Mouse (Mus musculus): ENCODE measurements at regions not wholly inside any gene's neighbourhood (a gene's known extent, or its start where the extent isn't known, plus 50 kb on each side); places are given as distances from the start of the nearest gene placed in this dataset.
A peak's percentile ranks its signal among the peaks of the same experiment; 100 is the strongest.

DNA sequence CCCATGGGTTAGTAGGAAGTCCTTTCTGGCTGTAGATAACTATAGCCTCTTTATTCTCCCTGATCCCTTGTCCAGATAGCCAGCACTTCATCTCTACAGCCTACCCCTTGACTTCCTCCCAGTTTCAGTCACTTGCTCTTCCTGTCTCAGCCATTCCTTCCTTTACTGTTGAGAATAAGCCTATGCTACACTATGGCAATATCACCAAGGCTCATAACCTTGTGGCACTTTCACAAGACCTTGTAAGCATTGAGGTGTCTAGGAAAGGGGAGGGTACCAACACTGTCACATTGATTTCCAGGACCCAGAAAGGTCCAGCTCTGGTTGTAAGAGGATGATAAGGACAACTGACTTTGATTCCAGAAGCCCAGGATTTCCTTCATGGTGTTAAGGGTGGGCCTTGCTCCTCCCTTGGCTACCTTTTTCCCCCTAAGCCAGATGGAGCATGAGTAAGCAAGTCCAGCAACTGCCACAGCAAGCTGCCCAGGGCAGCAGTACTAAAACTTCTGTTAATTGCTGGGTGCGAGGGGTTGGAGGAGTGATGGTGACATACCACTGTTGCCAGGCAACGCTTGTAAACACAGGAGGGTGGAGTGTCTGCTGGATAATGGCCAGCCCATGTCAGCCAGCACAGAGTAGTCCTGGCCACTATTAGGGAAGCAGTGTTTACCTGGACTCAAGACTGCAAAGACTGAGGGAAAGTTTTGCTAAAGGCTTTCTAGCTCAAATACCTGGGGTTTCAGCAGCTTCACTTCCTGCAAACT lies 75.7 kb downstream of the Ankrd16 start:
- H3K4me2 ChIP-seq = no peak overlapping the region
- H3K27ac ChIP-seq (ENCODE audit: low read depth, low read length) = no peak overlapping the region
- H3K4me1 ChIP-seq (replicated peaks; ENCODE audit: control insufficient read depth, insufficient read depth, low read length) = no peaks in the 10 kb centered on the region
- no peaks in the 10 kb centered on the region for H3K27me3 ChIP-seq (replicated peaks; ENCODE audit: control insufficient read depth, insufficient read depth, low read length)
- no peak overlapping the region for H3K9ac ChIP-seq (ENCODE audit: low read depth, low read length)
- no peak overlapping the region for H3K4me3 ChIP-seq (ENCODE audit: low read depth, low read length)
- DNase-seq (ENCODE audit: low spot score) = no peak
- H3K36me3 ChIP-seq (ENCODE audit: control insufficient read depth, insufficient read depth, low read length) = no peaks in the 10 kb centered on the region
- H3K9me3 ChIP-seq (ENCODE audit: control insufficient read depth, low read length) = no peaks in the 10 kb centered on the region
- peak; percentile 63 for ATAC-seq (replicated peaks; ENCODE audit: low FRiP score)
- WGBS = 26% methylated on average over 2 of the region's 2 CpGs

DNA sequence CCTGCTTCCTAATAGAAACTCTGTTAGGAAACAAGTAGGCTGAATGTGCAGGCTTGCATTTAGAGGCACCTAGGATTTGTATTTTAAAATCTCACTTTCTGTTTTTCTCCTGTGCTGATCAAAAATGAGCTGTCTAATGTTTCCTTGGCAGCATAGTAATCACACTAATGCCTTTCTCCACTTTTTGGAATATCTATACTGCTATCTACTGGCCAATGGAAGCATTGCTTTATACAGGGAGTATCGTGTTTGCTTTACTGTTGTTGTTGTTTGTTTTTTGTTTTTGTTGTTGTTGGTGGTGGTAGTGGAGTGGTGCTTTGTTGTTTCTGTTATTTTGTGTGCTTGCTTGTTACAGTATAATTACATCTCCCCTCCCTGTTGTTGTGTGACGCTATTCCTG lies 92.3 kb downstream of the Ankrd16 start:
- H3K9me3 ChIP-seq (ENCODE audit: control insufficient read depth, low read length) = peaks cover 1% of the 10 kb centered on the region; the same call in 1 of the 2 replicates
- no peak overlapping the region for H3K4me2 ChIP-seq
- H3K4me3 ChIP-seq (ENCODE audit: low read depth, low read length) = no peak overlapping the region
- H3K36me3 ChIP-seq (ENCODE audit: control insufficient read depth, insufficient read depth, low read length) = no peaks in the 10 kb centered on the region
- DNase-seq (ENCODE audit: low spot score) (no peak), ATAC-seq (replicated peaks; ENCODE audit: low FRiP score) (no peak)
- 35% methylated on average over 2 of the region's 2 CpGs for WGBS
- no peak overlapping the region for H3K27ac ChIP-seq (ENCODE audit: low read depth, low read length)
- H3K9ac ChIP-seq (ENCODE audit: low read depth, low read length) = no peak overlapping the region
- no peaks in the 10 kb centered on the region for H3K27me3 ChIP-seq (replicated peaks; ENCODE audit: control insufficient read depth, insufficient read depth, low read length)
- H3K4me1 ChIP-seq (replicated peaks; ENCODE audit: control insufficient read depth, insufficient read depth, low read length) = no peaks in the 10 kb centered on the region

DNA sequence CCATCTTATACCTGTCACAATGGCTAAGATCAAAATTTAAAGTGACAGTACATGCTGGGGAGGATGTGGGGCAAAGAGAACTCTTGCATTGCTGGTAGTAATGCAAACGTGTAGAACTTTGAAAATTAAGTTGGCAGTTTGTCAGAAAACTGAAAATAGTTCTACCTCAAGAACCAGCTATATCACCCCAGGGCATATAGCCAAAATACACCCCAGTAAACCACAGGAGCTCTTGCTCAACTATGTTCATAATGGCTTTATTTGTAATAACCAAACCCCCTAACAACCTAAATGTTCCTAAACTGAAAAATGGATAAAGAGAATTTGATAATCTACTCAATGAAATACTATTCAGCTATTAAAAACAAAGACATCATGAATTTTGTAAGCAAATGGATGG lies 102.3 kb downstream of the Ankrd16 start:
- peaks cover 1% of the 10 kb centered on the region; the same call in 1 of the 2 replicates for H3K9me3 ChIP-seq (ENCODE audit: control insufficient read depth, low read length)
- 21% methylated on average over 1 of the region's 1 CpGs for WGBS
- no peak overlapping the region for H3K27ac ChIP-seq (ENCODE audit: low read depth, low read length)
- no peaks in the 10 kb centered on the region for H3K36me3 ChIP-seq (ENCODE audit: control insufficient read depth, insufficient read depth, low read length)
- ATAC-seq (replicated peaks; ENCODE audit: low FRiP score) = no peak
- no peaks in the 10 kb centered on the region for H3K4me1 ChIP-seq (replicated peaks; ENCODE audit: control insufficient read depth, insufficient read depth, low read length)
- H3K27me3 ChIP-seq (replicated peaks; ENCODE audit: control insufficient read depth, insufficient read depth, low read length) = no peaks in the 10 kb centered on the region
- no peak for DNase-seq (ENCODE audit: low spot score)
- no peak overlapping the region for H3K9ac ChIP-seq (ENCODE audit: low read depth, low read length)
- H3K4me3 ChIP-seq (ENCODE audit: low read depth, low read length) = no peak overlapping the region
- H3K4me2 ChIP-seq = no peak overlapping the region

DNA sequence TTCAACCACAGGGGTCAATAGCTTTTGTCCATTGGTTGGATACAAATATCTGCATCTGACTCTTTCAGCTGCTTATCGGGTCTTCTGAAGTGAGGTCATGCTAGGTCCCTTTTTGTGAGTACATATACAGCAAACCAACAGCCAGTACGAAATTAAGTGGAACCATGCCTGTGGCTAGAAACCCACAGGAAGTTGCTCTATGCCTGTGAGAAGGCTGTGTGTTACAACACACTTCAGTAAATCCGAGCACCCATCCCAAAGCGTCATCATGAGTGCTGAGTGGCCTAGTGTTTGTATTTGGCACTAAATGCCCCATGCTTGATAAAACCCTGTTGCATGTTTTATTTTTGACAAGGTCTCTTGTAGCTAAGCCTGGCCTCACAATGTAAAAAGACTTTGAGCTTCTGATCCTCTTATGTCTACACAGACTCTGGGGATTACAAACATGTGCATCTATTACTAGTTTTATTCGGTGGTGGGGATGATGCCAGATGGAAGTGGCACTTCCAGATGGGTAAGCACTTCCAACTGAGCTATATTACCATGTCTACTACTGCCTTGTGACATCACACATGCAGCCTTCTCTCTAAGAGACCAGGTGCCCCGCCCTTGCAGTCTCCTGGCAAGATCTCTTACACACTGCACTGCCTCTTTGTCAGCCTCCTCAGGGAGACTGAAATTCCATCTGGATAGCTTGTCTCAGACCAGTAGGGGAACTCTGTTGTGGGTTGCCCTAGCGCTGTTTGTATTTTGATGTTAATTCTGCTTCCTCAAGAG lies 117.3 kb downstream of the Ankrd16 start:
- ATAC-seq (replicated peaks; ENCODE audit: low FRiP score) = no peak
- Histone ChIP-seq H3K4me2 (no peak overlapping the region), H3K4me1 (replicated peaks; ENCODE audit: control insufficient read depth, insufficient read depth, low read length) (no peaks in the 10 kb centered on the region), H3K27ac (ENCODE audit: low read depth, low read length) (no peak overlapping the region), H3K4me3 (ENCODE audit: low read depth, low read length) (no peak overlapping the region), H3K9me3 (ENCODE audit: control insufficient read depth, low read length) (no peaks in the 10 kb centered on the region), H3K27me3 (replicated peaks; ENCODE audit: control insufficient read depth, insufficient read depth, low read length) (no peaks in the 10 kb centered on the region), H3K9ac (ENCODE audit: low read depth, low read length) (no peak overlapping the region), H3K36me3 (ENCODE audit: control insufficient read depth, insufficient read depth, low read length) (no peaks in the 10 kb centered on the region)
- 60% methylated on average over 7 of the region's 7 CpGs for WGBS
- DNase-seq (ENCODE audit: low spot score) = no peak

DNA sequence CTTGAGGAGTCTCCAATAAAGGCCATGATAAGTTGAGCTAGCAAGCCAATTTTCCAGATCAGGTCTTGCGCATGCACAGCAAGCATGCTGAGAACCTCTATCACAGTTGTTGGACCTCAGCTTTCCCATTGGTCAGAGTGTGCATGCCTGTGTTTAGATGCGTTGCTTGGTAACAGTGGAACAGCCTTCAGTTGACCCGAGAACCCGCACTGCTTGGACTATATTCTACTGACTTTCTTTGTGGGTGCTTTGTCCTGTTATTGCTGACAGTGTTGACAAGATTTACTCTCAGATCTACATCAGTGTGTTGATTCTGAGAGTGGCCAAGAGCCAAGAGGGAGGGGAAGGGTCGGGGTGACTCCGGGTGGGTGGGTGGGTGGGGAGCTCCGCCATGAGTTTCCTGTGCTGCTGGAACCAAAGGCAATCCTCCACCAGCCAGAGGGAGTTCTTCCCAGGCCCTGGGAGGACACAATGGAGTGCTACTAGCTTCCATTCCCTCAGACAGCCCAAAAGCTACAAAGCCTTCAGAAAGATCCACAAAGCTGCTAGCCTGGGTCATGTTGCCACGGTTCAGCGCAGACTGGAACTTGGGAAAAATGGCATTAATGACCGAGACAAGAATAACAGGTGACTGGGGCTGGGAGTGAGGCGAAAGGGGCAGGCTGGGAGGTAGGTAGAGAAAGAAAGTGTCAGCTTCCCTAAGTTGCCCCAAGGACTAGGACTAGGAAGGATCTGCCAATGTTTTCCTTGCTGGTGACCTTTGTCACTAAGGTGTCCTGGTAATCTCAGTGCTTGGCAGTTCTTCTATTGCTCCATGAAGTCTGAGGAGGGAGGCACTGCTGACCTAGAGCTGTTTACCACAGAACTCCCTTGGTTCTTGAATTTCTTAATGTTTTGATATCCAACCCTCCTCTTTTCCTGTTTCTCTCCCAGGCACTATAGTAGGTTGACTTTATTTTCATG lies 122.3 kb downstream of the Ankrd16 start:
- H3K4me1 ChIP-seq (replicated peaks; ENCODE audit: control insufficient read depth, insufficient read depth, low read length) = no peaks in the 10 kb centered on the region
- no peak for ATAC-seq (replicated peaks; ENCODE audit: low FRiP score)
- H3K36me3 ChIP-seq (ENCODE audit: control insufficient read depth, insufficient read depth, low read length) = no peaks in the 10 kb centered on the region
- no peaks in the 10 kb centered on the region for H3K27me3 ChIP-seq (replicated peaks; ENCODE audit: control insufficient read depth, insufficient read depth, low read length)
- WGBS = 82% methylated on average over 11 of the region's 11 CpGs
- no peak overlapping the region for H3K4me2 ChIP-seq
- no peak overlapping the region for H3K4me3 ChIP-seq (ENCODE audit: low read depth, low read length)
- DNase-seq (ENCODE audit: low spot score) = no peak
- H3K27ac ChIP-seq (ENCODE audit: low read depth, low read length) = no peak overlapping the region
- no peaks in the 10 kb centered on the region for H3K9me3 ChIP-seq (ENCODE audit: control insufficient read depth, low read length)
- H3K9ac ChIP-seq (ENCODE audit: low read depth, low read length) = no peak overlapping the region

DNA sequence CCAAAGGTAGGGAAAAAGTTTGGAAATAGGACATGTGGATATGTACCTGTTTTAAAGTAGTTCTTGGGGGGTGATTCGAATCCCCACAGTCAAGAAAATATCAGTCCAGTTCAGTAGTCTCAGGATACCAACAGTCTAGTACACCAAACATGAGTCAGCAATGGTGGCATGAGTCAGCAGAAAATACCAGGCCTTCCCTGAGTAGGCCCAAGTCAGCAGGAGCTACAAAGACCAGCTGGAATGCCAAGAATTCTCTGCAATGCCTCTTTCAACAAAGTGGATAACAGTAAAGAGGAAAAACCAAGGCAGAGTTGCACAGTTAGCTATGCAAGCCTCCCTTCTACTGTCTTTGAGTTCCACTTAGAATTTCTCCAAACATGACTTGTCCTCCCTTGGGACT lies 137.1 kb downstream of the Ankrd16 start:
- H3K9ac ChIP-seq (ENCODE audit: low read depth, low read length) = no peak overlapping the region
- DNase-seq (ENCODE audit: low spot score) = no peak
- no peak overlapping the region for H3K27ac ChIP-seq (ENCODE audit: low read depth, low read length)
- no peaks in the 10 kb centered on the region for H3K36me3 ChIP-seq (ENCODE audit: control insufficient read depth, insufficient read depth, low read length)
- H3K4me2 ChIP-seq = no peak overlapping the region
- no peaks in the 10 kb centered on the region for H3K27me3 ChIP-seq (replicated peaks; ENCODE audit: control insufficient read depth, insufficient read depth, low read length)
- 57% methylated on average over 1 of the region's 1 CpGs for WGBS
- no peaks in the 10 kb centered on the region for H3K4me1 ChIP-seq (replicated peaks; ENCODE audit: control insufficient read depth, insufficient read depth, low read length)
- H3K4me3 ChIP-seq (ENCODE audit: low read depth, low read length) = no peak overlapping the region
- no peak for ATAC-seq (replicated peaks; ENCODE audit: low FRiP score)
- no peaks in the 10 kb centered on the region for H3K9me3 ChIP-seq (ENCODE audit: control insufficient read depth, low read length)

DNA sequence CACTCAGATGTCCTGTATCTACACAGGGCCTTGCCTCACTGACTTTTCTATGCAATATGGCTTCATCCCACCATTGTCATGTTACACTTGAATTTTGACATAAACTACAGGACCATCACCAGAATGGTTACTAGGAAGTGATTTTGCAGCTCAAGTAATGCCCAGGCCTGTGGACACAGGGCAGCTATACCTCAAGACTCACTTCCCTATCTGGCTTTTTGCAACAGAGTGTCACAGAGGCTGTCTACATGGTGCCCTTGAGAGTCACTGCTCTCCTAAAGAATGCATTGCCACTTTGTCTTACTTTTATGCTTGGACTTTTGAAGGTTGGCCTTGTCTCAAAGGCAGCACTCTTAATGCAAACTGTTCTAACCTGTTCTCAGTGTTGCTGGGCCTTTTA lies 139.7 kb downstream of the Ankrd16 start:
- DNase-seq (ENCODE audit: low spot score) (no peak), ATAC-seq (replicated peaks; ENCODE audit: low FRiP score) (no peak)
- Histone ChIP-seq H3K4me1 (replicated peaks; ENCODE audit: control insufficient read depth, insufficient read depth, low read length) (no peaks in the 10 kb centered on the region), H3K36me3 (ENCODE audit: control insufficient read depth, insufficient read depth, low read length) (no peaks in the 10 kb centered on the region), H3K27ac (ENCODE audit: low read depth, low read length) (no peak overlapping the region), H3K4me3 (ENCODE audit: low read depth, low read length) (no peak overlapping the region), H3K27me3 (replicated peaks; ENCODE audit: control insufficient read depth, insufficient read depth, low read length) (no peaks in the 10 kb centered on the region), H3K4me2 (no peak overlapping the region), H3K9me3 (ENCODE audit: control insufficient read depth, low read length) (no peaks in the 10 kb centered on the region), H3K9ac (ENCODE audit: low read depth, low read length) (no peak overlapping the region)

DNA sequence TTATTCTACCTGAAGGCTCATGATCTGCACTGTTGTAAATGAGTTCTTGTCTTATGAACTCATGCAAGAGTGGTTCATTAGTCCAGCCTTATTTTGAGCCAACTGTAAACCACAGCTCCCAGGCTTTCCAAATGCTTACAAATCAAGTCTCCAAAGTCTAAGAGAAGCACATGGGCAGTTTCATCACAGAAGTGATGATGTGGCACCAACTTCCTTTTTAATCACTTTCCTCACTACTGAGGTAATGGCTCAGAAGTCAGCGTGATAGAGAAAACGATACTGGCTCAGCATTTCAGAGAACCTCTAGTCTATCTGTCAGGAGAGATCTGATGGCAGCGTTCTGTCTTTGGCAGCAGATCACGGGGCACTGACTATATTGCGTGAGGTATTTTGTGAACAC lies 140.4 kb downstream of the Ankrd16 start:
- H3K4me1 ChIP-seq (replicated peaks; ENCODE audit: control insufficient read depth, insufficient read depth, low read length) = no peaks in the 10 kb centered on the region
- 90% methylated on average over 5 of the region's 5 CpGs for WGBS
- DNase-seq (ENCODE audit: low spot score) = no peak
- H3K27ac ChIP-seq (ENCODE audit: low read depth, low read length) = no peak overlapping the region
- no peaks in the 10 kb centered on the region for H3K36me3 ChIP-seq (ENCODE audit: control insufficient read depth, insufficient read depth, low read length)
- H3K9me3 ChIP-seq (ENCODE audit: control insufficient read depth, low read length) = no peaks in the 10 kb centered on the region
- H3K4me2 ChIP-seq = no peak overlapping the region
- no peak for ATAC-seq (replicated peaks; ENCODE audit: low FRiP score)
- H3K4me3 ChIP-seq (ENCODE audit: low read depth, low read length) = no peak overlapping the region
- H3K27me3 ChIP-seq (replicated peaks; ENCODE audit: control insufficient read depth, insufficient read depth, low read length) = no peaks in the 10 kb centered on the region
- H3K9ac ChIP-seq (ENCODE audit: low read depth, low read length) = no peak overlapping the region

All from liver, embryonic 11.5 days (tissue).